Mouse (Mus musculus) liver, embryonic 18 days (tissue): ENCODE data around the gene Inpp5f. TPM values are rescaled to one million over a fixed set of nuclear protein-coding genes. Genes with fewer than 3 reads are reported as not detected.

Source experiments
- polyA plus RNA-seq: library from polyadenylated mRNA; depleted of rRNA; stranded (reverse); fragments of >200 nt; gene quantifications from 2 replicates; pipeline ENCODE4 v1.2.3, GENCODE M21; 2012; rRNA removed

Inpp5f gene
- polyA plus RNA-seq, result 5.5 and 6.0 TPM in 2 replicates

GRCm38 (mm10) chr7:128610897-128611798, at the start of gene Inpp5f:
Gene Inpp5f, plus strand, starts transcription at chr7:128611328.

GRCm38 (mm10) chr7:128740334-128740733, 129.2 kb downstream of the Inpp5f start, which contains the start of gene Mcmbp:
Gene Mcmbp, minus strand, starts transcription at chr7:128740495.

DNA sequence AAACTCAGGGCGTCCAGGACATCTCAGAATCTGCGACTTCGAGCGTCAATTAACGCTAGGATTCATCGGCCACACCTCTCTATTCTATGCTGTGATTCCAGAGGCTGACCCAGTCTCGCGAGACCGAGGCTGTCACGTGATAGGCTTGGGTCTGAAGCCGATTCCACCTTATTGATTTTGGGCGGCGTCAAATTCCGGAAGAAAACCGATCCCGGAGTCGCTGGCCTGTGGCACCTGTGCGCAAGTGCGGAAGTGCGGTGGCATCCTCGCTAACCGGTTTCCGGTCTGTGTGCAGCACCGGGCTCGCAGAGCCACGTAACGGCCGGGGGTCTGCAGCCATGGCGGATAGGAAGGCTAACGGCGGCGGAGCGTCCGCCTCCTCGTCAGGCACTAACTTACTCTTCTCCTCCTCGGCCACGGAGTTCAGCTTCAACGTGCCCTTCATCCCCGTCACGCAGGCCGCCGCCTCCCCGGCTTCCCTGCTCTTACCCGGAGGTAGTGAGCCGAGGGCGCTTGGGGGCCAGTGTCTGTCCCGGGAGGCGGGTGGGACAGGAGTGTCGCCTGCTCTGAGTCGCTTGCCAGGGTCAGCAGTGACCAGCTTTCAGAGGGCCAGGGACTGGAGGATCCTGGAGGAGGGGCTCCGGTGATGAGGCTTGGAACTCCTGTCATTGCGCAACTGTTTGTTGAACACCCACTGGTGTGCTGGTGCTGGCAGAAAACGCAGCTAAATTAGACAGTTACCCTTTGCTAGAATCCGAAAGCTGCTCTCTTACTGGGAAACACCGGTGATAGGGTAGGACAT, 133.8 kb downstream of the Inpp5f start, which contains the start of gene Sec23ip:
Gene Sec23ip, plus strand, starts transcription at position 260 of the 802 bp plus-strand sequence.

Other genes with a start within 250 kb of the Inpp5f start
- gene Rgs10, start 192.6 kb upstream of the Inpp5f start, polyA plus RNA-seq, result 21.0 and 21.6 TPM in 2 replicates
- gene Tial1, start 149.6 kb upstream of the Inpp5f start, polyA plus RNA-seq, result 46.3 and 53.5 TPM in 2 replicates
- 3.3 and 3.5 TPM in 2 replicates for gene Bag3, start 87.7 kb upstream of the Inpp5f start, polyA plus RNA-seq
- gene Mcmbp, start 129.2 kb downstream of the Inpp5f start, polyA plus RNA-seq, result 12.8 and 13.7 TPM in 2 replicates
- 8.5 and 9.9 TPM in 2 replicates for gene Sec23ip, start 133.6 kb downstream of the Inpp5f start, polyA plus RNA-seq